Mouse (Mus musculus): ENCODE data around the gene Mrap2. TPM values are rescaled to one million over a fixed set of nuclear protein-coding genes. Genes with fewer than 3 reads are reported as not detected.

Gene Mrap2
- polyA plus RNA-seq, 1 experiment from 2014 or later: 0.10 TPM

- H3K4me2 ChIP-seq: peak overlapping the region; percentile 65; the same call in 1 of the 2 replicates
- H3K36me3 ChIP-seq: no peaks in the 10 kb centered on the region
- H3K4me3 ChIP-seq (replicated peaks): no peak overlapping the region
- H3K9me3 ChIP-seq (replicated peaks): no peaks in the 10 kb centered on the region
- peaks cover 36% of the 10 kb centered on the region for H3K27me3 ChIP-seq
- H3K27ac ChIP-seq: no peak overlapping the region
- 29% methylated on average over 11 of the region's 11 CpGs for WGBS
- peaks cover 16% of the 10 kb centered on the region for H3K4me1 ChIP-seq
- no peak for ATAC-seq (replicated peaks; ENCODE audit: low FRiP score)
- H3K9ac ChIP-seq: no peak overlapping the region
Observed at GRCm38 (mm10) chr9:87145671-87146070, 1.6 kb downstream of the Mrap2 start.

DNA sequence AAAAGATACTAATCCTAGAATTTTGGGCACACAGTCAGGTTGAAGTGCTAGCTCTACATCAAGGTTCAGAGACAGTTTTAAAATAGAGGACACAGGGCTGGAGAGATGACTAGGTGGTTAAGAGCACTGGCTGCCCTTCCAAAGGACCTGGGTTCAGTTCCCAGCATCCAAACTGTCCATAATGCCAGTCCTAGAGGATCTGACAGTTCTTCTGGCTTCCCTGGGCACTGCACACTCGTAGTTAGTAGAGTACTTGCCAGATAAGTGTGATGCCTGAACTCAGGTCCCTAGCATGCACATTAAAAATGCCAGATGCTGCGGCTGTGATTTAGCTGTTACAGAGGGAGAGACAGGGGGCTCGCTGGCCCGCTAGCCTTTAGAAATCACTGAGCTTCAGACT is 2.3 kb downstream of the Mrap2 start:
- no peaks in the 10 kb centered on the region for H3K36me3 ChIP-seq
- peaks cover 36% of the 10 kb centered on the region for H3K27me3 ChIP-seq
- 84% methylated on average over 4 of the region's 4 CpGs for WGBS
- no peak overlapping the region for H3K9ac ChIP-seq
- H3K9me3 ChIP-seq (replicated peaks): no peaks in the 10 kb centered on the region
- no peak overlapping the region for H3K4me3 ChIP-seq (replicated peaks)
- ATAC-seq (replicated peaks; ENCODE audit: low FRiP score): no peak
- H3K27ac ChIP-seq: no peak overlapping the region
- H3K4me2 ChIP-seq: no peak overlapping the region
- peaks cover 16% of the 10 kb centered on the region for H3K4me1 ChIP-seq

- Histone ChIP-seq H3K9me3 (replicated peaks) (no peaks in the 10 kb centered on the region), H3K9ac (no peak overlapping the region), H3K4me3 (replicated peaks) (no peak overlapping the region), H3K4me1 (peaks cover 16% of the 10 kb centered on the region), H3K4me2 (no peak overlapping the region), H3K27ac (no peak overlapping the region), H3K27me3 (peaks cover 36% of the 10 kb centered on the region), H3K36me3 (no peaks in the 10 kb centered on the region)
- ATAC-seq (replicated peaks; ENCODE audit: low FRiP score): peak; percentile 80
- 67% methylated on average over 2 of the region's 2 CpGs for WGBS
Observed at GRCm38 (mm10) chr9:87147927-87148326, 3.8 kb downstream of the Mrap2 start.

- Histone ChIP-seq H3K36me3 (no peaks in the 10 kb centered on the region), H3K9me3 (replicated peaks) (no peaks in the 10 kb centered on the region), H3K4me2 (no peak overlapping the region), H3K27me3 (no peaks in the 10 kb centered on the region), H3K9ac (no peak overlapping the region), H3K4me3 (replicated peaks) (no peak overlapping the region), H3K4me1 (no peaks in the 10 kb centered on the region), H3K27ac (no peak overlapping the region)
- 100% methylated on average over 1 of the region's 1 CpGs for WGBS
- ATAC-seq (replicated peaks; ENCODE audit: low FRiP score): no peak
Observed at GRCm38 (mm10) chr9:87152641-87153325, 8.7 kb downstream of the Mrap2 start.

DNA sequence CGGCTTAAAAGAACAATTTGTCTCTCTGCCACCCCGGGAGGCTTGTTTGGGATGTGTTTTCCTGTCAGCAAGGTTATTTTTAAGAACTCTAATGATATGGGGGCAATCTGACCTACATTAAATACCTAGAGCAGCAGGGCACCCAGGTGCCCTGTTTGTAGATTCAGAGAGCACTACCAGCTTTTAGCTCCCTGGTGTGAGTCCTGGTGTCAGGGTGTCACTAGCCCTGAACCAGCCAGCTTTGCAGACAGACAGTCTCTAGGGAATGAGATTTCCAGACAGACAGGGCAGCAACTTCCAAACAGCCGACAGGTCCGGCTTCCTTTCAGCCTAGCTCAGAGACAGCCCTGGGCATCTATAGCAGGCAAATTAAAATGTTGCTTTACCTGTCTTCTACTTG is 18.5 kb downstream of the Mrap2 start:
- Histone ChIP-seq H3K4me3 (replicated peaks) (no peak overlapping the region), H3K36me3 (no peaks in the 10 kb centered on the region), H3K4me2 (no peak overlapping the region), H3K9me3 (replicated peaks) (no peaks in the 10 kb centered on the region), H3K27me3 (no peaks in the 10 kb centered on the region), H3K27ac (no peak overlapping the region), H3K4me1 (no peaks in the 10 kb centered on the region), H3K9ac (no peak overlapping the region)
- ATAC-seq (replicated peaks; ENCODE audit: low FRiP score): no peak
- WGBS: 59% methylated on average over 4 of the region's 4 CpGs

GRCm38 (mm10) chr9:87167001-87167830 is 23.1 kb downstream of the Mrap2 start:
- H3K4me3 ChIP-seq (replicated peaks): no peak overlapping the region
- H3K4me1 ChIP-seq: no peaks in the 10 kb centered on the region
- H3K27ac ChIP-seq: no peak overlapping the region
- H3K36me3 ChIP-seq: no peaks in the 10 kb centered on the region
- H3K9ac ChIP-seq: no peak overlapping the region
- no peaks in the 10 kb centered on the region for H3K9me3 ChIP-seq (replicated peaks)
- no peak for ATAC-seq (replicated peaks; ENCODE audit: low FRiP score)
- 77% methylated on average over 9 of the region's 9 CpGs for WGBS
- H3K27me3 ChIP-seq: no peaks in the 10 kb centered on the region
- H3K4me2 ChIP-seq: no peak overlapping the region

DNA sequence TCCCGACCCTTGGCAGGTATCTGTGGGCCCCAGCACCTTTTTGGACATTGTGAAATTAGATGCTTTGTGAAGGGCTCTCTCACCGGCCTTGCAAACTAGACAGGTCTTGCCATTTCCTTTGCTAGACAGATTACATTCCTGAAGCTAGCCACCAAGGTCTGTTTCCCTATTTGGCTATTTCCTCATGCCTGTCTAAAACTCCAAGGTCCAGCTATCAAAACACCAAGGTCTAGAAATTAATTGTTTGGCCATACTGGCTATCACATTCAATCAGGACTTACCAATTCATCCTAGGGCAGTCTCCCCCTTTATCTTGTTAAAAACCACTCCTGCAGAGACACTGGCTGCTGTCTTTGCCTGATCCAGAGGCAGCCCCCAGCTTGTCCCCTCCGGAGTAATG is 23.9 kb downstream of the Mrap2 start:
- H3K9ac ChIP-seq: no peak overlapping the region
- no peaks in the 10 kb centered on the region for H3K9me3 ChIP-seq (replicated peaks)
- no peaks in the 10 kb centered on the region for H3K27me3 ChIP-seq
- H3K27ac ChIP-seq: no peak overlapping the region
- ATAC-seq (replicated peaks; ENCODE audit: low FRiP score): no peak
- H3K4me2 ChIP-seq: no peak overlapping the region
- no peak overlapping the region for H3K4me3 ChIP-seq (replicated peaks)
- no peaks in the 10 kb centered on the region for H3K4me1 ChIP-seq
- no peaks in the 10 kb centered on the region for H3K36me3 ChIP-seq
- WGBS: 61% methylated on average over 3 of the region's 3 CpGs

GRCm38 (mm10) chr9:87169144-87169543 is 25.0 kb downstream of the Mrap2 start:
- Histone ChIP-seq H3K27ac (no peak overlapping the region), H3K9me3 (replicated peaks) (no peaks in the 10 kb centered on the region), H3K36me3 (no peaks in the 10 kb centered on the region), H3K27me3 (no peaks in the 10 kb centered on the region), H3K9ac (no peak overlapping the region), H3K4me2 (no peak overlapping the region), H3K4me1 (no peaks in the 10 kb centered on the region), H3K4me3 (replicated peaks) (no peak overlapping the region)
- ATAC-seq (replicated peaks; ENCODE audit: low FRiP score): no peak
- 90% methylated on average over 12 of the region's 12 CpGs for WGBS

DNA sequence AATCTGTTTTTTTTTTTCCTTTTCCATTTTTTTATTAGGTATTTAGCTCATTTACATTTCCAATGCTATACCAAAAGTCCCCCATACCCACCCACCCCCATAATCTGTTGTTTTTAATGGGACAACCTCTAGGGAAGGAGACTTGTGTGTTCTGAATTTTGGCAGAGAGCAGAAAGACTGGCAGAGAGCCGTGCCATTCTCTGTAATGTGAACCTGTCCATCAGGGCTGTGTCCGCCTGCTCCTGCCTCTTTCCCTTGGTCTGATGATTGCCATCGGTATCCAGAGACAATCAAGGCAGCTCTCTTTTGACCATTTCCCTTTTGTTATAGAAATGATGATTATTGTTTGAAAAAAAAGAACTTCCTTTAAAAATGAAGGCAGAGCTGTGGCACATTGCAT is 26.8 kb downstream of the Mrap2 start:
- no peaks in the 10 kb centered on the region for H3K4me1 ChIP-seq
- WGBS: 75% methylated on average over 3 of the region's 3 CpGs

GRCm38 (mm10) chr9:87171517-87171916 is 27.4 kb downstream of the Mrap2 start:
- H3K9ac ChIP-seq: no peak overlapping the region
- ATAC-seq (replicated peaks; ENCODE audit: low FRiP score): no peak
- no peaks in the 10 kb centered on the region for H3K4me1 ChIP-seq
- no peaks in the 10 kb centered on the region for H3K36me3 ChIP-seq
- H3K27me3 ChIP-seq: no peaks in the 10 kb centered on the region
- H3K4me3 ChIP-seq (replicated peaks): no peak overlapping the region
- WGBS: 80% methylated on average over 3 of the region's 3 CpGs
- no peaks in the 10 kb centered on the region for H3K9me3 ChIP-seq (replicated peaks)
- H3K27ac ChIP-seq: no peak overlapping the region
- no peak overlapping the region for H3K4me2 ChIP-seq

More for the DNA sequence above, 26.8 kb downstream of the Mrap2 start:
- ATAC-seq (replicated peaks; ENCODE audit: low FRiP score): no peak
- no peaks in the 10 kb centered on the region for H3K36me3 ChIP-seq
- no peak overlapping the region for H3K4me3 ChIP-seq (replicated peaks)
- H3K9ac ChIP-seq: no peak overlapping the region
- H3K9me3 ChIP-seq (replicated peaks): no peaks in the 10 kb centered on the region
- no peaks in the 10 kb centered on the region for H3K27me3 ChIP-seq
- H3K27ac ChIP-seq: no peak overlapping the region
- no peak overlapping the region for H3K4me2 ChIP-seq

GRCm38 (mm10) chr9:87178534-87178933 is 34.4 kb downstream of the Mrap2 start:
- Histone ChIP-seq H3K4me3 (replicated peaks) (no peak overlapping the region), H3K27me3 (no peaks in the 10 kb centered on the region), H3K27ac (no peak overlapping the region), H3K9ac (no peak overlapping the region), H3K9me3 (replicated peaks) (no peaks in the 10 kb centered on the region), H3K4me1 (peaks cover 5% of the 10 kb centered on the region; the same call in 1 of the 2 replicates), H3K4me2 (no peak overlapping the region), H3K36me3 (no peaks in the 10 kb centered on the region)
- 40% methylated on average over 7 of the region's 7 CpGs for WGBS
- ATAC-seq (replicated peaks; ENCODE audit: low FRiP score): no peak

DNA sequence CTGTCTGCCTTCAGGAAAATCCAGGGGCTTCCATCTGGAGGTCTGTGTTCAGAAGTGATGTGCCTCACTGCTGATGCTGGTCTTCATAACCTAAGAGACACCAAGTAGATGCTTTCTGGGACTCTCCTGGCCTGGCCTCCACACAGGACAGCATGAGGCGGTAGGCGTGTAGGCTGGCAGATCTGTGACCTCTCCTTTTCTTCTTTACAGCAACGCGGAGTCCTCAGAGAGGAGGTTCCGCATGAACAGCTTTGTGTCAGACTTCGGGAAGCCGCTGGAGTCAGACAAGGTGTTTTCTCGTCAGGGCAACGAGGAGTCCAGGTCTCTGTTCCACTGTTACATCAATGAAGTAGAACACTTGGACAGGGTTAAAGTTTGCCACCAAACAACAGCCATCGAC is 38.1 kb downstream of the Mrap2 start:
- Histone ChIP-seq H3K4me3 (replicated peaks) (no peak overlapping the region), H3K9me3 (replicated peaks) (no peaks in the 10 kb centered on the region), H3K4me1 (peaks cover 5% of the 10 kb centered on the region; the same call in 1 of the 2 replicates), H3K27me3 (no peaks in the 10 kb centered on the region), H3K36me3 (no peaks in the 10 kb centered on the region), H3K4me2 (no peak overlapping the region), H3K27ac (no peak overlapping the region), H3K9ac (no peak overlapping the region)
- ATAC-seq (replicated peaks; ENCODE audit: low FRiP score): peak; percentile 75
- WGBS: 41% methylated on average over 10 of the region's 10 CpGs

Measured in kidney, embryonic 15.5 days (tissue).